Mouse (Mus musculus): ENCODE measurements around the gene Abcc6.

GRCm38 (mm10) chr7:45928626-45929295, 101.3 kb downstream of the Abcc6 start:
- no peak for TF ChIP-seq CTCF (IDR thresholded peaks at IDR 0.05)
- TF ChIP-seq EP300 (IDR thresholded peaks at IDR 0.05; ENCODE audit: insufficient read depth, low read depth, low read length) = no peak
- no peak for TF ChIP-seq POLR2A (IDR thresholded peaks at IDR 0.05; ENCODE audit: insufficient read depth, low read depth, low read length)
